Mouse (Mus musculus) R1 (cell line): ENCODE data around the gene Slc34a2.

Experiments used
- DNase-seq: peaks from one replicate; pipeline ENCODE4 v3.0.0-alpha.2; 2018; ENCODE audit warnings: low read depth, low spot score

The Slc34a2 gene

DNA sequence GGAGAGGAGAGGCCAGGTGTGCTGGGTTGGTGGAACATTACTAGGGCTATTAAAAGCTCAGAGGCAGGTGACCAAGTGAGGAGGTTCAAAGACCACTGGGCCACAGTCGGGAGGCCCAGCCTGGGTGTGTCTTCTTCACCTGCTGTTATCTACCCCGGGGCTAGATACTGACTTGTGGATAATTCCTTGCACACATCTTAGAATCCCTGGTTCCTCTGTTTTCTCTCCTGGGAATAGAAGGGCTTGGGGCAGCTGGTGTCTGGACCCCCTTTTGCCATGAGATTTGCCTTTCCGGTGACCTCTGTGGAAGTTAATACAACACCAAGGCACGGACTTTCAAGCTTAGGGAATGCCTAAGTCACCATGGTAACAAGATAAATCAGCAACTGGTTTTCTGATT lies 72.3 kb downstream of the Slc34a2 start:
- peak; percentile 20 for DNase-seq

- no peak for DNase-seq
These were observed 73.2 kb downstream of the Slc34a2 start for GRCm38 (mm10) chr5:53111036-53111435.

DNA sequence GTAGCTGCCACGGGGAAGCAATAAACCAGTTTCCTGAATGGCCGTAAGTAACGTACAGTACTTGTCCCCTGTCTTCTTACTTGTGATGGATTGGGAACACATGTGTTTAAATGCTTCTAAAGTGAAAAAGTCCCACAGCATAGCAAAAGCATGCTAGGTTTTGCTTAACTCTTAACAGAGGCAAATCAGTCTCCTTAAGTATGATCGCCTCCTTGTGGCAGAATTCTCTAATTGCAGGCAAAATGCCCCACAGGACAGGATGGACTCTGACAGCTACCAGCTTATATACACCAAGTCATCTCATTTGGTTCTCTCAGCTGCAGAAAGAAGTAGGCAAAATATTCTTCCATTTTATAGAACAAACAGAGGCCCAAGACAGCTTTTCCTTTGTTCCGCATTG lies 75.1 kb downstream of the Slc34a2 start:
- peak; percentile 79 for DNase-seq

- DNase-seq = no peak
These were observed 76.9 kb downstream of the Slc34a2 start for GRCm38 (mm10) chr5:53114616-53115267.

- DNase-seq = no peak
These were observed 80.3 kb downstream of the Slc34a2 start for GRCm38 (mm10) chr5:53118212-53118611.

- DNase-seq = no peak
These were observed 81.8 kb downstream of the Slc34a2 start for GRCm38 (mm10) chr5:53119689-53120088.
